Mouse (Mus musculus) heart, postnatal 0 days (tissue): ENCODE results near the gene Tbl1xr1.

Experiments
- CTCF ChIP-seq: IDR thresholded peaks from 2 replicates; pipeline ENCODE4 v1.5.1; 2016; ENCODE audit warnings: antibody characterized with exemption, control low read depth, low read depth
- EP300 ChIP-seq: IDR thresholded peaks from 2 replicates; pipeline ENCODE4 v1.6.1; 2016; ENCODE audit warnings: antibody characterized with exemption, low read depth

- TF ChIP-seq CTCF (peak; percentile 60), EP300 (no peak)
These were observed 114.0 kb downstream of the Tbl1xr1 start for GRCm38 (mm10) chr3:22190498-22190897.
